Mouse (Mus musculus): ENCODE results near the gene Macf1. TPM values are rescaled to one million over a fixed set of nuclear protein-coding genes. Genes with fewer than 3 reads are reported as not detected.

Macf1 gene
- polyA plus RNA-seq, 1 experiment = 49.8 TPM

DNA sequence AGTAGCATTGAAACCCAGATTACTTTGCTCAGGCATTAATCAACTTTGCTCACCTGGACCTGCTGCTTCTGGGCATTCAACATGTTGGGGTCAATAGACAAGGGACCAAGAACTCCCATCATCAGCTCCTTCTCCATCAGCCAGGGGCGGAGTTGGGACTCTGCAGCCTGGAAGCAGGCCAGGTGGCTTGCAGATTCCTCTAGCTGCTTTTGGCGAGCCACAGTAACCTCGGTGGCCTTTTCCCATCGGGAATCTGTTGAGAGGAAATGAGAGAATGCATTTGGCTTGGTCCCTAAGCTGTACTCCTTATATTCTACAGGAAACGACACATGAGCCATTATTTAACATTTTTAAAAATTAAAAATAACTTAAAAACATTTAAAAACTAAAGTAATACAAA, 245.7 kb downstream of the Macf1 start:
- DNase-seq (ENCODE audit: low read depth) = no peak

DNA sequence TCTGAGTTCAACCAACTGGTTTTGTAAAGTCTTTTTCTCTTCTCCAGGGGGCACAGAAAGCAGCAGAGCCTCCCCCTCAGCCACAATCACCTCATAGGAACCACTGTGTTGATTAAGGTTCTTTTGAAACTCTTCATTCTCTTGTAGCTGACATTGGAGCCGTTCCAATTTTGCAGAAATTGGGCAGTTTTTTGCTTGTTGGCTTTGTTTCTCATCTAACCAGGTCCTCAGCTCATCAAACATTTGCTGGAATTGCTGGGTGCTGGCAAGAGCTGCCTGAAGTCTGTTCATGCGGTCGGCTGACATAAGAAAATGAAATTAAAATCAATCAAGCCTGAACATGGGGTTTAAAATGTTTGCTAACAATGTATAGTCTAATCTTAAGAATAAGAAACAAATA, 251.0 kb downstream of the Macf1 start:
- DNase-seq (ENCODE audit: low read depth) = no peak

DNA sequence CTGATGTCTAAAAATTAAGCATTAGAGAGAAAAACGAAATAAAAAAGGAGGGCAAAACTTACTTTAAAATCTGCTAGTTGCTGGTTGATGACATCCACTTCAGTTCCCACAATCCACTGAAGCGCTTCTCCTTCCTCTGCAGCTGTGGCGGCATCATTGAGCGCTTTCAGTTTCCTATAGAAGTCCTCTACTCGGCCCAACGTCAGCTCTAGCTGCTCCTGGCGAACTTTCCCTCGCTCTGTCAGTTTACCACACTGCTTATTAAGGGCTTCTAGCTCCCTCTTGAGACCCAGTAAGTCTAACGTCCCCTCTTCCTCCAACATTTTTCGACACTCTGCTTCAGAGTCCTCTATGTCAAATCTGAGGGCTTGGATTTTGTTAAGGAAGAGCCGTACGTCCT, 252.2 kb downstream of the Macf1 start:
- no peak for DNase-seq (ENCODE audit: low read depth)

DNA sequence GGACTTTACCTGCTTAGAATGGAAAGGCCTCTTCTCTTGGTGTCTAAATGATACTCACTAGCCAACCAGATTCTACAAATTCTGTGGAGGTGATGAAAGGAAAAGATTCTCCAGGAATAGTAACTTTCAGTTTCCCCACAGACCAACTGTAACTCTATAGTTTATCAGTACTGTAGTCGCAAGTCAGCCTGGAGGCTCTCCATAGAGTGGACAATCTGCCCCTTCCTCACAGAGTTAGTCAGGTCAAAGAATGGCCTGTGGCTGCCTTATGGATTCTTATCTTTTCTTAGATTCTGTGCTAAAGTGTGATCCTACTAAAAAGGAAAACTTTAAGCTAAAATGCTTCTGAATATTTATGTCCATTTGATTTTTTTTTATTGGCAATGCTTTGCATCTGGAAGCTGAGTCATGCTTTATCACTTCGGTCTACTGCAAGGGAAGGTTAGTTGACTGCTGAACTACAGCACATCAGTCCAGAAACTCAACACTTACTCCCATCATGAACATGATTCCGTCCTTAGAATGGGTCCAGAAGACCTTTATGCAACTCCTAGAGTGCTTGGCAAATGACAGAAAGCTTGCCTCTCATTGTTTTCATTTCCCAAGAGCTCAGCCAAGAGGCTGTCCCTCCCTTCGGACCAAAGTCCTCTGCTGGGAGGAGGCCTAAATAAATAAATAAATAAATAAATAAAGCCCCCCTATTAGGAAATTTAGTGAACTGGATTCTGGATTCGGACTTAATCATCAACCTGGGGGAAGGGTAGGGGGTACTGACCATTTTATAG, 256.1 kb downstream of the Macf1 start:
- no peak for DNase-seq (ENCODE audit: low read depth)

DNA sequence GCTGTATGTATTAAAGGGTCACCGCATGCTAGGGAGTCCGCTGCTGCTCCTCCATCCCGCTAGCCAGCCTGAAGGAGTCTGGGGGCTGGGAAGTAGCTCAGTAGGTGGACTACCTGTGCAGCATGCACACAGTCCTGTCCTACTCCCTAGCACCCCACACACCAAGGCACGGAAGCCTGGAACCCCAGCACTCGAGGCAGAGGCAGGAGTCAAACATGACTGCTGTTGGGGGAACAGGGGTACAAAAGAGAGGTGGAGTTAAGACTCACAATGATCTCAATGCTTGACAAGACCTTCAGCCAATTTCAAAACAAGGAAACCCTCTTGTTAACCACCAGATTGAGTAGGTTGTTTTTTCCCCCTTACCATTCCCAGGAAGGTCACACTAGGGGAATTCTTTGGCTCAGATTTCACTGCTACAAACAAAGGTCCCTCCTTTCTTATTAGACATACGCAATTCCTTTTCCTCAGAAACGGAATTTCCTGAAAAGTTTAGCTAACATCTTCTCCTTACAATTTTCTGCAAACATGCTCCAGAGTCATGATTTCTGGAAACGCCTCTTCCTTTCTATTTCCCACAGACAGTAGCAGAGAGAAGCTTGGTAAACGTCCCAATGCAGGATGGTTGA, 256.8 kb downstream of the Macf1 start:
- DNase-seq (ENCODE audit: low read depth) = no peak

DNA sequence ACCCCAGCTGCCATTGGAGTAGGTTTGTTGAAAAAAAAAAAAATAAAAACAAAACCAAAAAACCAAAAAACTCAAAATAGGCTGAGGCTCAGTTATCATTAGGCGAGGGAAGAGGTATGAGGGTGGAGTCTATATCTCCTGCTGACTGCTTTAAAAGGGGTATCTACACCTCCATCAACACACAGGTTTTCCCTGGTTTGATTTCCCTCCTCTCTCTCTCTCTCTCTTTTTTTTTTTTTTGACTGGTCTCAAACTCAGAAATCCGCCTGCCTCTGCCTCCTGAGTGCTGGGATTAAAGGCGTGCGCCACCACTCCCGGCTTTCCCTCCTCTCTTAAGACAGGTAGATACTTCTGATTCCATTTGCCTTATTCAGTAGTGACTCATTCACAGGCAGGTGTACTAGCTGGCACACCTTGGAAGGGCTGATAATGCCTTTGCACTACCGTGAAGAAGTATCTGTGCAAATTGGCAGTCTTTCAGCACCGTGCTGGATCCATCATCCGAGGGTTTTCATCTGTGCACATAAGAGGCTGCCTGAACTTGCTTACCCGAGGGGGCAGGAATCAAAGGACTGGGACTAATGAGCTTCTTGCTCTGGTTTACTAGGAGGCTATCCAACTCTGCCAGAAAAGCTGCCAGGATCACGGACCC, 257.6 kb downstream of the Macf1 start:
- DNase-seq (ENCODE audit: low read depth) = no peak

DNA sequence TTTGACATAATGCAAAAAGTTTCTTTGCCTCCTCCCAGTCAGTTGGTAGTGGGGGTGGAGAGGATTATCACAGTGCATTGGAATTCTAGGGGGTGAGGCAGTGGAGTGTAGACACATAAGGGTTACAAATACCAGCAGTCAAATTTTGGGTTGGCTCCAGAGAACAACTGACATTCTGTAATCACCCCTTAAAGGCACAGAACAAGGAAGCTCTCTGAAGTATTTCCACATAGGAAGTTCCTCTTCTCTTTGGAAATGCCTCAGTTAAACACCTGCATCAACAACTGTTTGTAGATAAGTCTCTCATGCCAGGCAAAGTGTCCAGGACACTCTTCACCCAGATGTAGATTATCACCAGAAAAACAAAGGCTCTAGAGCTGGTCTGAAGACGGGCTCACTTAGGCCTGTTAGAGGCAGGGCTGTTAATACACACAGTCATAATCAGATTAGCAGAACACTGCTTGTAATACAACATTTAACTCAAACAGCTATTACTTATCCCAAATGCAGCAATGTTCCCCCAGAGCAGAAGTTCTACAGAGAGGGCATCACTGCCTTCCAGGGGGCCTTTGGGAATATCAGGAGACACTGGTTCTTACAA, 258.4 kb downstream of the Macf1 start:
- no peak for DNase-seq (ENCODE audit: low read depth)

DNA sequence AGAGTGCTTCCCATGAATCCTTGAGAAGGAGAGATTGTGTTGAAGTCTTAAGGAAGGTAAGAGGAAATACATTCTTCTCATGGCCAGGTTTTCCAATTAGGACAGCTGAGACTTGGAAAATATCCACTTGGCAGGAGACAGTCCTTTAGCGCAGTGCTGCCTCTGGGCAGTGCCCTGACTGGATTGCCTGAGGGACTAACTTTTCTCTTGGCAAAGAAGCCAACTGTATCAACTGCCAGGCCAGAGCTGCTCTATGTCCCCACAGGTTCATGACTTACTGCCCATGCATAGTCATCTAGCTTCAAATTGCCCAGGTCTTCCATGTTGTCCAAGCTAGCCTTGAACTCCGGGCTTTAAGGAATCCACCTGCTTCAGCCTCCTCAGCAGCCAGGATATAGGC, 260.1 kb downstream of the Macf1 start:
- no peak for DNase-seq (ENCODE audit: low read depth)

DNA sequence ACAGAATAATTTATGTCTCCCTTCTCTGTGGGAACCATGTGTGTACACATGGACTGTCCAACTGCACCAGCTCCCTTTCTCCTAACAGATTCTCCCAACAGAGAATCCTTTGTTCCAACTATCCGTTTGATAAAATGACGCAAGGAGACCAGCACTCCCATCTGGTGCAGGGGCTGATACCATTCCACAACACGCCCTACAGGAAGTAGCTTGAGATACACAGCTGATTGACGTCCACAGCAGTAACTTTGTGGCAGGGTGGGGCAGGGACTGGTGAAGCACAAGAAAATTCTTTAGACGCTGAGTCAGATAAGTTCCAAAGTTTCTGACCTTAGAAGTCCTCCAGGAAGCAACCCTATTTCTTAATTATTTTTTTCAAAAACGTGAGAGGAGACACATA, 261.3 kb downstream of the Macf1 start:
- no peak for DNase-seq (ENCODE audit: low read depth)

DNA sequence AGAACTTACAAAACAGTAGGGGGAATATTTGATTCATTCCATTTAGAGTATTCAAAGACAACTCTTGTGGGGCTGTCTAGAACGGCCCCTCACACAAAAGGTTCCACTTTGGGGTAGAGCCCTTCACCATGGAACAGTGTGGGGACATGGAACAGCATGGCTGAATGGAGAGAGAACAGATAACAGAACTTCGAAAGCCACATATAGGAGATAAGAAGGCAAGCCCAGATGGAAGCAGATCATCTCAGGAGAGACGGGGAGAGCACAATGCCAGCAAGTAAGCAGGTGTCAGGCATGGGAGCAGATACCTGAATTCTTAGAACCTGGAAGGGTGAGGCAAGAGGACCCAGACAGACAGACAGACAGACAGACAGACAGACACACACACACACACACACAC, 266.1 kb downstream of the Macf1 start:
- no peak for DNase-seq (ENCODE audit: low read depth)

DNA sequence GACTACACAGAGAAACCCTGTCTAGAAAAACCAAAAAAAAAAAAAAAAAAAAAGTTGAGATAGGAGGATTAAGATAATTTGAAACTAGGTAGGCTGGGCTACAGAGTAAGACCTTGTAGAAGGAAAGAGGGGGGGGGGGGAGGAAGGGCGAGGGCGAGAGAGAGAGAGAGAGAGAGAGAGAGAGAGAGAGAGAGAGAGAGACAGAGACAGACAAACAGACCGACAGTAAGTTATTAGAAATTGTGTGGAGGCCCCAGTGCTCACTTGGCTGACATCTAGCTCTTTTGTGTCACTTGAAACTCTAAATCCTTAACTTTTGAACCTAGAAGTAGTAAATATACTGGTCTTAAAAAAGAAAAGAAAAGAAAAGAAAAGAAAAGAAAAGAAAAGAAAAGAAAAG, 266.7 kb downstream of the Macf1 start:
- no peak for DNase-seq (ENCODE audit: low read depth)

DNA sequence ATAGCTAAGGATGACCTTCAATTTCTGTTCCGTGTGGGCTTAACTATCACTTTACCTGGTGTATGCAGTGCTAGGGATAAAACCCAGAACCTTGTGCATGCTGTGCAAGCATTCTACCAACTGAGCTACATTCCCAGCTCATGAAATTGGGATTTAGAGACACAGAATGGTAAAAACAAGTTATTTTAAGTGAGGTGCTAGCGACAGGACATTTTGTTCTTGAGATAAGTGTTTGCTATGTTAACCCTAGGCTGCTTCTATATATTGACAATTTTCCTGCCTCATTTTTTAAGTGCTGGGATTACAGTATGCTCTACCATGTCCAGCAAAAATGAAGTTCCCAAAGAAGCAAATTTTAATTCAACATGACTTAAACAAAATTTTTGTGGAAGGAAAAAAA, 267.3 kb downstream of the Macf1 start:
- DNase-seq (ENCODE audit: low read depth) = no peak

DNA sequence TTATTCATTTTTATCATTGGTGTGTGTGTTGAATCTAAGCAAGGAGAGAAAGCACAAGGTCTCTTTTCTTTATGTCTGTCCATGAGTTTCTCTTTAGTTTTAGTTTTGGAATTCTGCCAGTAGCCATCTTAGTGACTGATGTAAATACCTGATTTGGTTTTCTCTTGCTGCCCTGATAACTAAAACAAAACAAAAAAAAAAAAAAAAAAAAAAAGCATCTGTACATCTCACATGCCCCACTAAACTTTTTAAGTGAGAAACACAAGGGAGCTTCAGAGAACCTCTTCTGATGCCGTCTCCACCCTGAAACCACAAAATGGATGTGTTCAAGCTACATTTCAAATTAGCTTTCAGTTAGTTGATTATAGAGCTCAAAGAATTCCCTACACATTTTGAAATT, 268.6 kb downstream of the Macf1 start:
- DNase-seq (ENCODE audit: low read depth) = no peak

DNA sequence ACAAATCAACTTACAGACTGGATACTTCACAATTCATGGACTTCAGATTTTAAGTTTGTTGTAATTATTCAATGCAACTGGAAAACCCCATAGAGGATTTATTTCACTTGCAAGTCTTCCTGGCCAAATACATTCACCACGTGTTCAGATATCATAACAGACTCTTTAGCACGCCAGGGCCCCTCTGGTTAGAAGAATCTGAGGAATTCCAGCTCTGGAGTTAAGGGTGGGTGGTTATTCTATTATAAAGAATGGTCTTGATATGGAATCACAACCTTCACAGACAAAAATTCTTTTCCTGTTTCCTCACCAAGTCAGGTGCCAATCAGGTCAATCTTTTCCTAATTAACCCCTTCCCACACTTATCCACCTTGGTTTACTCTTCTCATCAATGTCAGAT, 270.3 kb downstream of the Macf1 start:
- no peak for DNase-seq (ENCODE audit: low read depth)

DNA sequence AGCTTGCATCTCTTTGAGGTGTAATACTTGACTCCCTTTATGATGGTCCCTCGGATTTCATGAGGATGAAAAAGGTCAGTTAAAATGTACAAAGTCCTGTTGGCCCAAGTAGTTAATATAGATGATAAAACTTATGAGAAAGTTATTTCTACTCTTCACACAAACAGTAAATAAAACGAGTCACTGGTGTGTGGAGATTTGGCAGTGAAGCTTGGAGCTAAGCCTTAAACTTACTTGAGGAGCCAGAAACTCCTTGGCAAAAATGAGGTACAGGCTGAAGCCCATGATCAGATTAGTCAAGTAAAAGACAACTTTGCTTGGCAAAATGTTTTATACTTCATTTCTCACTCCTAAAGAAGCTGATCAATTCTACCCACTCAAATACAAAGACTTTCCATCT, 271.2 kb downstream of the Macf1 start:
- DNase-seq (ENCODE audit: low read depth) = no peak

DNA sequence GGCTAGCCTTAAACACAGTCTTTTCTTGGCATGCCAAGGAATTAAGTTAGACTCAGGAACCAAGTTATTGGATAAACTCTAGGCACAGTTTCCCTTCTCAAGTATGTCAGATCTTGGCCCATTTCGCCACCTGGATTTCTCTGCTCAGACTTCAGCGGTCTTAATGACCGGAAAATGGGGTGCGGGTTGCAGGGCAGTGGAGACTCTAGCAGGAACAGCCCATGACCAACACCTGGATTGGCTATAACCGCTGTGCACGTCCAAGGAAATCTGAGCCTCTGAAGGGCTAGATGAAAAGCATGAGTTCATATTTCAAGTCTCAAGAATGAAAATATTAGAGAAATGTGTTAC, 271.7 kb downstream of the Macf1 start:
- DNase-seq (ENCODE audit: low read depth) = no peak

DNA sequence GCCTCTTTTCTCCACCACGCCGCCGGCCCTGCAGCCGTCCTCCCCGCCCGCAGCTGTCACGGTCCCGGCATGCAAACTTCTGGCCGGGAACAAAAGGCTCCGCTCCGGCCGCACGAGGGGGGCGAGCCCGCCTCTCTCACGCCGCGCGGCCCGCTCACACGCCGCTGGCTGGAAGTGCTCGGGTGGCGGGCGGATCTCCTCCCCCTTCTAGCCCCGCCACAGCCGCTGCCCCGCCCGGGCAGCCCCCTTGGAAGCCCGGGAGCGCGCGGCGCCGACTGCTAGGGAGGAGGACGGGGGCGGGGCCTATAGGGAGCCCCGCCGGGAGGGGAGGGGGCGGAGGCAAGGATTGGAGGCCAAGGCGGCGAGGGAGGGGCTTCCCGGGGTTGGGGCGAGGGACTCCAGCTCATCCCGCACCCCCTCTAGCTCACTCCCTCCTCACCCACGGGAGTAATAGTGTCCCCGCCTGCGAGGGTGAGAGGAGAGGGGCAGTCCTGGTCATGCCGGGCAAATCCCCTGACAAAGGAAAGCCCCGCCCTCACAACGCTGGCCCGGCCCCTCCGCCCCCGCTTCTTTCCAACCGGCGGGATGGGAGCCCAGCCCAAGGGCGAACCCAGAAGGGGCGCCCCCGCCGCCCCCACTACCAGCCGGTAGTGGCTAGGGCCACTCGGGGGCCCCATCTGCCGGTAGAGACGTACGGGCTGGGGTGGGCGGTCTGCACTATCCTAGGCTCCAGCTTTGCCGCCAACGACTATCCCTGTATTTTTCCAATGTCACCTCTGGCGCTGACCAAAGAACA, 272.2 kb downstream of the Macf1 start:
- DNase-seq (ENCODE audit: low read depth) = no peak

DNA sequence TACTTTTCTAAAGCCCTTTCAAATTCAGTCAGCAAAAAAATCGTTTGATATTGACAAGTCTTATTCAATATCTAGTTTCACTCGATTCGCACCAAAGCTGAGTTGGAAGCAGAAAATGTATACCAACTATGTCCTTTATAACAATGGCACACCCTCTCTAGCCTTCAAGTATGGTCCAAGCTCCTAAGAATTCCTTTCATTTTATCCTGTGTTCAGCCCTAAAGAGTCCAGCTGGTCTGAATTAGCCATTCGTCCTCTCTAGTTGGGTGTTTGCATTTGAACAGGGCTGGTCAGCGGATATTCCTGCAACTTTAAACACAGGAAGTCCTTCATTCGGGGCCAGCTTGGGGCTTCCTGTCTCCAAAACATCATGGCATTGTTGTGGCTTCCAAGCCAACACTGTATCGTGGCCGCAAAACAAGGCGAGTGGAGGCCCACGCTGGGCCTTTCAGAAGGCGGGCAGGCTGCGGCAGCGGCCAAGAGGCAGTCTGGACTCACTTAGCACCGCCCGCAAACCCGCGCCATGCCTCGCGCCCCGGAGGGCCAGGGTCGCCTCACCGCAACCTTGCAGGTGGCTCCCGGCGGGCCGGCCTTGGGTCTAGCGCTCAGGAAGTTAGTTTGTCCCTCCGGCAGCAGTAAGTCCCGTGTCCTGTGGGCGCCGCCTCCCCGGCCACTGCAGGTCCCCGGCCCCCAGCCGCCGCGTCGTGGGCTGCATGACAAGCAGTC, 273.0 kb downstream of the Macf1 start:
- no peak for DNase-seq (ENCODE audit: low read depth)

DNA sequence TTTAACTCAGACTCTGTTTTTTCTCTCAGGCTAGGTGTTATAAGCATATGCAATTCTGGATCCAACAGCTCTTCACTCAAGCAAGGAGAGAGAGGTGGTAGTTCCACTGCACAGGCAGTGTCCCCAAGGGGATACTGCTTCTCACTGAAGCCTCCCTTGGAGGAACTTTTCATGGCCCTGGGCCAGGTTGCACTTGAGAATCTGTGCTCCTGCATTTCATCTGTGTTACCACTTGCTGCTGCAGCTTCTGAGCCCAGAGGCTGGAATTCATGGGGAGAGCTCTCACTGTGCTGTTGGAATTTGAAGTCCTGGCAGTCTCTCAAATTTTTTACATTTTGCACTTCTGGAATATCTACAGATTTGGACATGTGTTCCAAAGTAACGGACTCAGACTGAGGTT, 274.4 kb downstream of the Macf1 start:
- no peak for DNase-seq (ENCODE audit: low read depth)

DNA sequence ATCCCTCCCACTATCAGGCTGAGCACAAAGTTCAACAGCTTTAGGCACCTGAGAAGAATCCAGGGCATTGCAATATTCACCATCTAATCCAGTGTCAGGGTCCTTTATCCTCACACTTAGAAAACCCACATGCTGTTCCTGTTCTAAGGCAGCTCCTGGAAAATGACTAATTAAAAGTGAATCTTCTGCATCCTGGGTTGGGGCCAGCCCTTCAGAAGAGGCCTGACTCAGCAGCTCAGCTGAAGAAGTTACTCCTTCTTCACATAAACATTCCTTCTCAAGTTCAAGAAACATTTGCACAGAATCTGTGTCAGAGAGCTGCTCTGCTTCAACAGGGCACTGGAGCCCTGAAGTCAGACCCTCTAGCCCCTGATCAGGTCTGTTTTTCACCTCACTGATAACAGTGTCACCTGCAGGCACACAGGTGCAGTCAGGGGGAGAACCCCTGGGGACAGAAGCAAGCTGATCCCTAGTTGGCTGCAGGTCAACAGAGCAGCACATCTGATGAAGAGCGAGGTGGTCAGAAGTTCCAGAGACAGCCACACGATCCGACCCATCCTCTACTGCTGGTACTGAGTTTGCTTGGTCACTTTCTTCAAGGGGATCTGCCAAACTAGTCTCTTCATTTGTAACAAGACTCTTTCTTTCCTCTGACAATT, 275.0 kb downstream of the Macf1 start:
- no peak for DNase-seq (ENCODE audit: low read depth)

DNA sequence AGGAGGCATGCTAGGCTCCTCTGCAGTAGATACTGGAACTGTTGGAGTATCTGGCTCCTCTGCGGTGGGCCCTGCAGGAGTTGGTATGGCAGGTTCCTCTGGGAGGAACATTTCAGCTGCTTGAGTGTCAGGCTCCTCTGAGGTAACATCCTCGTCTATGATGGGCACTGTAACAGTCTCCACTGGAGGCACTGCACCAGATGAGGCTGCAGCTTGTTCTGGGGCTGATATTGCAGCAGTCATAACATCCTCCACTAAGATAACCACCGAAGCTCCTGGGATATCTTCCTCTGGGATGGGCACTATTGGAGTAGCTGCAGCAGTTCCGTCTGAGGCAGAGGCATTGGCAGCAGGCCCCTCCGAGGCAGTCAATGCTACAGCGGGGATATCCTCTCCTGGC, 276.4 kb downstream of the Macf1 start:
- no peak for DNase-seq (ENCODE audit: low read depth)

Measured in gonadal fat pad, adult 2 months (tissue).